Mouse (Mus musculus) common myeloid progenitor, adult 5-6 weeks (primary cell): ENCODE data around the gene Arhgdia. TPM values are rescaled to one million over a fixed set of nuclear protein-coding genes. Genes with fewer than 3 reads are reported as not detected.

Experiments
- ATAC-seq: replicated peaks from 2 replicates; pipeline ENCODE4 v1.8.0; 2016; ENCODE audit warnings: low read depth, mild to moderate bottlenecking, moderate TSS enrichment, inconsistent platforms; ENCODE audit not compliant: poor library complexity, severe bottlenecking
- total RNA-seq: library from RNA; stranded (forward); fragments of 200-1000, 187-1606 nt; gene quantifications from 2 replicates; pipeline ENCODE4 v1.2.3, GENCODE M21; 2017

Gene Arhgdia
- total RNA-seq, 1 experiment from 2014 or later = 170 TPM

DNA sequence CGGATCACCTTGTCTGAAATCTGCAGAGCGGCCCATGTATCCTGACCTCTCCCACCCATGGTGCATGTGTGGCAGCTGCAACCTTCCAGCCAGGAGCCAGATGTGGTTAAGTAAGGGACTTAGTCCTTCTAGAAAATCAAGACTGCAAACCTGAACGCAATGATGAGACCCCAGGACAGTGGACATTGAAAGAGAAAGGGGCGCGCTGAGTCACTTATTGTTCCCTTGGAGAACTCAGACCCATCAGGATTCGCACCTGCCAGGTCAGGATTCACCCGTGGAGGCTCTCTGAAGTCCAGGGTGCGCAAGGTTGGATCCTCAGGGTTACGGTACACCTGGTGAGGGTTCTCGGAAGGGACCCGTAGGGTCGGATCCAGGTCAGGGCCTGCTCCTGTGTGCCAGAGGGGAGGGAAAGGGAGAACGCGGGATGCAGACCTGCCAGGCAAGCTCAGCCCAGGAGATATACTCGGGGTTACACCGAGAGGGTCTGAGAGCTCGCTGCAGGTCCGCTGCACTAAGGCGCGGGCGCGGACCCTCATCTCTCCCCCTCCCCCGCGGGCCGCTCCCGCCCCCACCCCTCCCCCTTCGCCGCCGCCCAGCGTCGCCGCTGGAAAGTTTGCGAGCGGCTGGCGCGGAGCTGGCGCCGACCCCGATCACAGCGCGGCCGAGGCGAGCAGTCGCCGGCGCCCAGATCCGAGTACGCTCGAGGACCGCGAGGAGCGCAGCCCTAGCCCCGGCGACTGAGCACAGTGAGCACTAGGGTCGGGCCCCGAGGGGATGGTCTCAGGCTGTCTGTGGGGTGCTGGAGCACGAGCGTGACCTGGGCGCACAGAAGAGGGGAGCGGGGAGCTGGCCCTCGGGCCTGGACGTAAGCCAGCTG is 51.1 kb downstream of the Arhgdia start, which contains the start of gene Gcgr:
Gene Gcgr (plus strand): TSS at position 615 of the 880 bp plus-strand sequence.
- ATAC-seq = no peak; the same call in 1 of the 2 replicates

DNA sequence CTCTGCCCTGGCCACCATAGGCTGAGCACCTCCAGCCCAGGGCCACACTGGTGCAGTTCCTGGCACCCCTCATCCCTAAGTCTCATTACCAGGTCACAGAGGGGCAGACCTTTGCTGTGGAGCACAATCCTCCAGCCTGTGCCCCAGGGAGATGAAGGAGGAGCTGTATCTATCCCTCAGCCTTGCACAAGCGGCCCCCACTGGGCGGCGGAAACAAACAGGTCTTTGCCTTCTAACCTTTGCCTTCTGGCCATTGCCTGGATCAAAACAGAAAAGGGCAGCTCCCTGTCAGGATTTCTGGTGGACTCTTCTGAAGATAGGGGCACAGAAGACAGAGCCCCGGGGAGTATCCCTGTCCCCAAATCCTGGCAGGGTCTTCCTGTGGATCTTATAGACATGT is 52.5 kb downstream of the Arhgdia start:
- no peak for ATAC-seq

Other genes with a start within 250 kb of the Arhgdia start
- 857 and 890 TPM in 2 replicates for gene Actg1, start 233.1 kb downstream of the Arhgdia start, total RNA-seq
- not detected in 2 replicates for gene Fscn2, start 220.1 kb downstream of the Arhgdia start, total RNA-seq
- 6.6 and 18.3 TPM in 2 replicates for gene Faap100, start 202.9 kb downstream of the Arhgdia start, total RNA-seq
- 29.8 and 37.9 TPM in 2 replicates for gene Nploc4, start 143.9 kb downstream of the Arhgdia start, total RNA-seq
- gene Tspan10, start 139.0 kb downstream of the Arhgdia start, total RNA-seq = not detected in 2 replicates
- not detected in 2 replicates for gene Pde6g, start 128.1 kb downstream of the Arhgdia start, total RNA-seq
- gene Oxld1, start 123.6 kb downstream of the Arhgdia start, total RNA-seq = 6.5 and 13.6 TPM in 2 replicates
- 73.3 and 101 TPM in 2 replicates for gene Ccdc137, start 123.5 kb downstream of the Arhgdia start, total RNA-seq
- gene Arl16, start 114.0 kb downstream of the Arhgdia start, total RNA-seq = 7.7 and 9.4 TPM in 2 replicates
- 121 and 140 TPM in 2 replicates for gene Mrpl12, start 97.0 kb downstream of the Arhgdia start, total RNA-seq
- gene Slc25a10, start 89.8 kb downstream of the Arhgdia start, total RNA-seq = 8.2 and 12.1 TPM in 2 replicates
- gene Gcgr, start 50.9 kb downstream of the Arhgdia start, total RNA-seq = not detected in 2 replicates
- 26.5 and 31.0 TPM in 2 replicates for gene Mcrip1, start 31.9 kb downstream of the Arhgdia start, total RNA-seq
- gene Ppp1r27, start 30.5 kb downstream of the Arhgdia start, total RNA-seq = not detected in 2 replicates
- gene P4hb, start 8.4 kb downstream of the Arhgdia start, total RNA-seq = 494 and 545 TPM in 2 replicates
- gene Alyref, start 16.7 kb upstream of the Arhgdia start, total RNA-seq = 248 and 287 TPM in 2 replicates
- 27.2 and 32.1 TPM in 2 replicates for gene Anapc11, start 16.8 kb upstream of the Arhgdia start, total RNA-seq
- gene Npb, start 26.9 kb upstream of the Arhgdia start, total RNA-seq = not detected in 2 replicates
- 34.5 and 38.6 TPM in 2 replicates for gene Pcyt2, start 36.3 kb upstream of the Arhgdia start, total RNA-seq
- gene Sirt7, start 43.6 kb upstream of the Arhgdia start, total RNA-seq = 45.8 and 50.4 TPM in 2 replicates
- gene Mafg, start 52.0 kb upstream of the Arhgdia start, total RNA-seq = 20.3 and 22.1 TPM in 2 replicates
- gene Pycr1, start 62.1 kb upstream of the Arhgdia start, total RNA-seq = 9.9 and 11.7 TPM in 2 replicates
- not detected in 2 replicates for gene Myadml2, start 66.5 kb upstream of the Arhgdia start, total RNA-seq
- gene Notum, start 79.6 kb upstream of the Arhgdia start, total RNA-seq = not detected in 2 replicates
- gene Aspscr1, start 91.3 kb upstream of the Arhgdia start, total RNA-seq = 31.8 and 44.9 TPM in 2 replicates
- gene Cenpx, start 132.1 kb upstream of the Arhgdia start, total RNA-seq = 81.5 and 113 TPM in 2 replicates
- gene Lrrc45, start 132.3 kb upstream of the Arhgdia start, total RNA-seq = 30.3 and 30.9 TPM in 2 replicates
- not detected in 2 replicates for gene Rac3, start 139.8 kb upstream of the Arhgdia start, total RNA-seq
- 8.4 and 9.5 TPM in 2 replicates for gene Dcxr, start 145.7 kb upstream of the Arhgdia start, total RNA-seq
- not detected in 2 replicates for gene Cbr2, start 150.5 kb upstream of the Arhgdia start, total RNA-seq
- gene Hmga1b, start 181.2 kb upstream of the Arhgdia start, total RNA-seq = 18.9 and 25.7 TPM in 2 replicates
- 4.8 and 5.6 TPM in 2 replicates for gene Rfng, start 202.6 kb upstream of the Arhgdia start, total RNA-seq
- gene Gps1, start 202.6 kb upstream of the Arhgdia start, total RNA-seq = 66.0 and 88.2 TPM in 2 replicates
- gene Dus1l, start 214.8 kb upstream of the Arhgdia start, total RNA-seq = 43.2 and 57.9 TPM in 2 replicates
- 46.0 and 62.3 TPM in 2 replicates for gene Fasn, start 242.9 kb upstream of the Arhgdia start, total RNA-seq